ENCODE assay signal across 9 mouse cellular contexts in genomic region chr16:91379412-91379811, GRCm38 (mm10). TPM values are rescaled to one million over a fixed set of nuclear protein-coding genes. Genes with fewer than 3 reads are reported as not detected.
DNase-seq lines count a peak whose midpoint lies in the region; ATAC-seq and TF ChIP-seq lines count a peak whose summit lies in the region.
"Had no signal": no experiment of that assay in that cellular context is flagged by ENCODE, and none has a peak within 500 bp of the region (broad histone marks: within the 10 kb centered on the region; RNA-seq: fewer than 3 reads in every experiment).

No protein-coding gene starts in this region.

- no peak overlapping the region for H3K4me2 ChIP-seq in hindbrain, embryonic 13.5 days
- no peak overlapping the region for H3K4me2 ChIP-seq in midbrain, embryonic 14.5 days (ENCODE audit: low read length)

- peaks cover 3% of the 10 kb centered on the region; the same call in 1 of the 2 replicates for H3K4me1 ChIP-seq in kidney, adult 2 months (ENCODE audit: control insufficient read depth, insufficient read depth, low read length)
- H3K4me1 ChIP-seq in embryonic facial prominence, embryonic 10.5 days = peaks cover 26% of the 10 kb centered on the region
- peaks cover 18% of the 10 kb centered on the region for H3K4me1 ChIP-seq in hindbrain, embryonic 13.5 days (replicated peaks)
- no peaks in the 10 kb centered on the region for H3K4me1 ChIP-seq in midbrain, embryonic 14.5 days (ENCODE audit: control insufficient read depth, insufficient read depth, low read length)

- H3K27ac ChIP-seq in kidney, adult 2 months (ENCODE audit: insufficient read depth, low read depth, low read length) = peak overlapping the region; percentile 39
- peak overlapping the region; percentile 48 for H3K27ac ChIP-seq in embryonic facial prominence, embryonic 10.5 days (replicated peaks)
- peak overlapping the region; percentile 72 for H3K27ac ChIP-seq in hindbrain, embryonic 13.5 days
- H3K27ac ChIP-seq in midbrain, embryonic 14.5 days (replicated peaks; ENCODE audit: low read depth, low read length) = peak overlapping the region; percentile 39

- peak; percentile 43 for DNase-seq in kidney, adult 2 months
- no peak for DNase-seq in kidney, adult 9 months
- DNase-seq in embryonic facial prominence, embryonic 10.5 days (ENCODE audit: low spot score) = no peak
- peak; percentile 17 for DNase-seq in midbrain, embryonic 14.5 days
- no peak for DNase-seq in retina, postnatal 1 day
- no peak for DNase-seq in right cerebral cortex, postnatal 4 days
- DNase-seq in thymus, postnatal 14 days = no peak

- no peaks in the 10 kb centered on the region; the same call in 1 of the 2 replicates for H3K36me3 ChIP-seq in kidney, adult 2 months (ENCODE audit: control insufficient read depth, insufficient read depth, low read length)
- peaks cover 45% of the 10 kb centered on the region for H3K36me3 ChIP-seq in embryonic facial prominence, embryonic 10.5 days (replicated peaks)
- H3K36me3 ChIP-seq in hindbrain, embryonic 13.5 days = peaks cover 16% of the 10 kb centered on the region
- H3K36me3 ChIP-seq in midbrain, embryonic 14.5 days (ENCODE audit: control insufficient read depth, insufficient read depth, low read length) = 0 out of 2 replicates have a peak, but pooled peaks cover 6% of the 10 kb centered on the region

- 0 out of 2 replicates have a peak, but pooled peaks have one; percentile 21 for ATAC-seq in hindbrain, embryonic 13.5 days (ENCODE audit: low FRiP score)
- ATAC-seq in midbrain, embryonic 14.5 days (ENCODE audit: low FRiP score, low TSS enrichment) = no peak
- ATAC-seq: inflammation-experienced regulatory T-cells, adult 6 months had no signal

- TF ChIP-seq CTCF in kidney, adult 2 months (conservative IDR thresholded peaks at IDR 0.05; ENCODE audit: insufficient read depth, insufficient read length, low read depth, low read length) = no peak

- no peak for TF ChIP-seq POLR2A in kidney, adult 2 months (IDR thresholded peaks at IDR 0.05; ENCODE audit: low read depth, low read length)

- no peak overlapping the region for H3K4me3 ChIP-seq in kidney, adult 2 months (ENCODE audit: insufficient read depth, low read depth, low read length)
- peak overlapping the region; percentile 32; the same call in 1 of the 2 replicates for H3K4me3 ChIP-seq in embryonic facial prominence, embryonic 10.5 days
- no peak overlapping the region for H3K4me3 ChIP-seq in hindbrain, embryonic 13.5 days
- H3K4me3 ChIP-seq in midbrain, embryonic 14.5 days (replicated peaks; ENCODE audit: low read depth, low read length) = no peak overlapping the region

- H3K9me3 ChIP-seq in embryonic facial prominence, embryonic 10.5 days = no peaks in the 10 kb centered on the region
- H3K9me3 ChIP-seq in hindbrain, embryonic 13.5 days = no peaks in the 10 kb centered on the region
- H3K9me3 ChIP-seq in midbrain, embryonic 14.5 days (ENCODE audit: control insufficient read depth, low read length) = no peaks in the 10 kb centered on the region

- 49% methylated on average over 3 of the region's 3 CpGs for WGBS in kidney, adult 2 months
- WGBS in embryonic facial prominence, embryonic 10.5 days = 40% methylated on average over 3 of the region's 3 CpGs
- 48% methylated on average over 3 of the region's 3 CpGs for WGBS in hindbrain, embryonic 13.5 days
- whole genome bisulfite sequencing in midbrain, embryonic 14.5 days = 52% methylated on average over 3 of the region's 3 CpGs

- H3K27me3 ChIP-seq in kidney, adult 2 months (replicated peaks; ENCODE audit: control insufficient read depth, insufficient read depth, low read length) = no peaks in the 10 kb centered on the region
- H3K27me3 ChIP-seq in embryonic facial prominence, embryonic 10.5 days (replicated peaks; ENCODE audit: low read depth, poor library complexity, severe bottlenecking) = no peaks in the 10 kb centered on the region
- H3K27me3 ChIP-seq in hindbrain, embryonic 13.5 days = no peaks in the 10 kb centered on the region
- H3K27me3 ChIP-seq in midbrain, embryonic 14.5 days (ENCODE audit: control insufficient read depth, insufficient read depth, low read length) = no peaks in the 10 kb centered on the region

- no peak overlapping the region for H3K9ac ChIP-seq in hindbrain, embryonic 13.5 days
- H3K9ac ChIP-seq in midbrain, embryonic 14.5 days (replicated peaks; ENCODE audit: low read length) = no peak overlapping the region

RNA-seq across cellular contexts. Expression of gene Ifnar2, which starts 6.8 kb away (rescaled TPM):
- polyA plus RNA-seq in kidney, adult 2 months (2012; rRNA removed) = 54.5 and 57.1 TPM in 2 replicates
- polyA plus RNA-seq in embryonic facial prominence, embryonic 10.5 days (2016; fragmentation: Nextera tagmentation; extraction: Ambion mirVana) = 29.7 and 31.0 TPM in 2 replicates
- 33.2 and 36.3 TPM in 2 replicates for polyA plus RNA-seq in hindbrain, embryonic 13.5 days (2015; fragmentation: Nextera tagmentation; extraction: Ambion mirVana)
- polyA plus RNA-seq in midbrain, embryonic 14.5 days (2014; fragmentation: Nextera tagmentation; extraction: Ambion mirVana) = 29.0 and 32.2 TPM in 2 replicates

RNA-seq across cellular contexts. Expression of gene Gm21970, which starts 12.1 kb away (rescaled TPM):
- not detected in 2 replicates for polyA plus RNA-seq in kidney, adult 2 months (2012; rRNA removed)
- polyA plus RNA-seq in embryonic facial prominence, embryonic 10.5 days (2016; fragmentation: Nextera tagmentation; extraction: Ambion mirVana) = not detected in 2 replicates
- polyA plus RNA-seq in hindbrain, embryonic 13.5 days (2015; fragmentation: Nextera tagmentation; extraction: Ambion mirVana) = not detected in 2 replicates
- polyA plus RNA-seq in midbrain, embryonic 14.5 days (2014; fragmentation: Nextera tagmentation; extraction: Ambion mirVana) = not detected in 2 replicates

RNA-seq across cellular contexts. Expression of gene Il10rb, which starts 26.6 kb away (rescaled TPM):
- polyA plus RNA-seq in kidney, adult 2 months (2012; rRNA removed) = 65.8 and 66.0 TPM in 2 replicates
- polyA plus RNA-seq in embryonic facial prominence, embryonic 10.5 days (2016; fragmentation: Nextera tagmentation; extraction: Ambion mirVana) = 7.8 and 8.9 TPM in 2 replicates
- 10.1 and 11.1 TPM in 2 replicates for polyA plus RNA-seq in hindbrain, embryonic 13.5 days (2015; fragmentation: Nextera tagmentation; extraction: Ambion mirVana)
- polyA plus RNA-seq in midbrain, embryonic 14.5 days (2014; fragmentation: Nextera tagmentation; extraction: Ambion mirVana) = 5.4 and 9.3 TPM in 2 replicates

Comparison
In these comparisons a context has a peak if more than half of its experiments do, and no peak if none do; other contexts are left out.
1. DNase-seq: peak in kidney, adult 2 months (single experiment) and midbrain, embryonic 14.5 days (single experiment); none in kidney, adult 9 months (single experiment), embryonic facial prominence, embryonic 10.5 days (single experiment), retina, postnatal 1 day (single experiment), right cerebral cortex, postnatal 4 days (single experiment) and thymus, postnatal 14 days (single experiment).
2. Peak in every context shown above with its lines, with median percentiles within 50 percentile points of each other: H3K27ac ChIP-seq.